Mouse (Mus musculus): ENCODE results near the gene Olfr1370. TPM values are rescaled to one million over a fixed set of nuclear protein-coding genes. Genes with fewer than 3 reads are reported as not detected.
"Not testable (repeated sequence)": the region's sequence is repeated elsewhere in the genome, so short reads cannot be mapped to it uniquely, and the experiment has no call there.

Olfr1370 gene
- polyA plus RNA-seq (2015; fragmentation: Nextera tagmentation; extraction: Ambion mirVana), result not detected in 2 replicates

- H3K27ac ChIP-seq, result no peak within 1 kb of the TSS
- H3K36me3 ChIP-seq, result no peaks in the 10 kb centered on the region
- no peak for ATAC-seq (ENCODE audit: low FRiP score, low read depth)
Observed at GRCm38 (mm10) chr13:21074847-21075246, at the start of gene Olfr1370. Gene Olfr1370 (minus strand): TSS chr13:21074947.

GRCm38 (mm10) chr13:21114121-21114520 is 39.4 kb upstream of the Olfr1370 start:
- no peak overlapping the region for H3K4me2 ChIP-seq (replicated peaks)
- no peaks in the 10 kb centered on the region for H3K27me3 ChIP-seq
- no peak overlapping the region for H3K4me3 ChIP-seq
- ATAC-seq (ENCODE audit: low FRiP score, low read depth), result no peak
- 82% methylated on average over 4 of the region's 4 CpGs for WGBS
- no peaks in the 10 kb centered on the region for H3K36me3 ChIP-seq
- H3K9ac ChIP-seq, result no peak overlapping the region
- no peaks in the 10 kb centered on the region for H3K4me1 ChIP-seq
- H3K9me3 ChIP-seq, result no peaks in the 10 kb centered on the region
- H3K27ac ChIP-seq, result no peak overlapping the region

More at GRCm38 (mm10) chr13:21074847-21075246, at the start of gene Olfr1370:
- WGBS, result 75% methylated on average over 3 of the region's 3 CpGs
- Histone ChIP-seq H3K9me3 (no peaks in the 10 kb centered on the region), H3K4me1 (no peaks in the 10 kb centered on the region), H3K4me3 (no peak within 1 kb of the TSS), H3K9ac (no peak within 1 kb of the TSS), H3K4me2 (replicated peaks) (no peak within 1 kb of the TSS), H3K27me3 (no peaks in the 10 kb centered on the region)

GRCm38 (mm10) chr13:21111183-21111582 is 36.4 kb upstream of the Olfr1370 start, which contains the start of gene Olfr1369-ps1:
Gene Olfr1369-ps1 (plus strand): TSS chr13:21111483.
- WGBS, result 80% methylated on average over 3 of the region's 3 CpGs
- H3K4me1 ChIP-seq; H3K4me3 ChIP-seq; H3K27ac ChIP-seq; H3K4me2 ChIP-seq (replicated peaks); H3K36me3 ChIP-seq; H3K27me3 ChIP-seq; H3K9ac ChIP-seq; H3K9me3 ChIP-seq; ATAC-seq (ENCODE audit: low FRiP score, low read depth): not testable (repeated sequence)

- Histone ChIP-seq H3K27ac (no peak overlapping the region), H3K27me3 (no peaks in the 10 kb centered on the region), H3K4me3 (no peak overlapping the region), H3K4me2 (replicated peaks) (no peak overlapping the region), H3K4me1 (no peaks in the 10 kb centered on the region), H3K9ac (no peak overlapping the region), H3K36me3 (no peaks in the 10 kb centered on the region), H3K9me3 (no peaks in the 10 kb centered on the region)
- ATAC-seq (ENCODE audit: low FRiP score, low read depth), result no peak
- WGBS, result 91% methylated on average over 6 of the region's 6 CpGs
Observed at GRCm38 (mm10) chr13:21110441-21110840, 35.7 kb upstream of the Olfr1370 start.

GRCm38 (mm10) chr13:21109759-21110158 is 35.0 kb upstream of the Olfr1370 start:
- Histone ChIP-seq H3K4me1 (no peaks in the 10 kb centered on the region), H3K36me3 (no peaks in the 10 kb centered on the region), H3K27ac (no peak overlapping the region), H3K9ac (no peak overlapping the region), H3K27me3 (no peaks in the 10 kb centered on the region), H3K4me2 (replicated peaks) (no peak overlapping the region), H3K9me3 (no peaks in the 10 kb centered on the region), H3K4me3 (no peak overlapping the region)
- ATAC-seq (ENCODE audit: low FRiP score, low read depth), result 0 out of 2 replicates have a peak, but pooled peaks have one; percentile 15
- 98% methylated on average over 3 of the region's 3 CpGs for WGBS

GRCm38 (mm10) chr13:21082686-21083085 is 7.9 kb upstream of the Olfr1370 start:
- Histone ChIP-seq H3K27ac (no peak overlapping the region), H3K9me3 (no peaks in the 10 kb centered on the region), H3K4me3 (no peak overlapping the region), H3K4me2 (replicated peaks) (no peak overlapping the region), H3K9ac (no peak overlapping the region), H3K36me3 (no peaks in the 10 kb centered on the region), H3K27me3 (no peaks in the 10 kb centered on the region), H3K4me1 (no peaks in the 10 kb centered on the region)
- WGBS, result 72% methylated on average over 2 of the region's 2 CpGs
- ATAC-seq (ENCODE audit: low FRiP score, low read depth), result no peak

- Histone ChIP-seq H3K27me3 (no peaks in the 10 kb centered on the region), H3K4me2 (replicated peaks) (no peak overlapping the region), H3K36me3 (no peaks in the 10 kb centered on the region), H3K9ac (no peak overlapping the region), H3K4me1 (no peaks in the 10 kb centered on the region), H3K4me3 (no peak overlapping the region), H3K27ac (no peak overlapping the region), H3K9me3 (no peaks in the 10 kb centered on the region)
- no peak for ATAC-seq (ENCODE audit: low FRiP score, low read depth)
- 85% methylated on average over 2 of the region's 2 CpGs for WGBS
Observed at GRCm38 (mm10) chr13:21066021-21066420, 8.7 kb downstream of the Olfr1370 start.

- Histone ChIP-seq H3K9me3 (no peaks in the 10 kb centered on the region), H3K4me2 (replicated peaks) (no peak overlapping the region), H3K27me3 (no peaks in the 10 kb centered on the region), H3K4me1 (no peaks in the 10 kb centered on the region), H3K4me3 (no peak overlapping the region), H3K36me3 (no peaks in the 10 kb centered on the region), H3K9ac (no peak overlapping the region), H3K27ac (no peak overlapping the region)
- no peak for ATAC-seq (ENCODE audit: low FRiP score, low read depth)
- 52% methylated on average over 1 of the region's 1 CpGs for WGBS
Observed at GRCm38 (mm10) chr13:21050118-21050517, 24.6 kb downstream of the Olfr1370 start.

GRCm38 (mm10) chr13:21040589-21041199 is 34.1 kb downstream of the Olfr1370 start:
- H3K27ac ChIP-seq, result no peak overlapping the region
- no peak overlapping the region for H3K9ac ChIP-seq
- no peaks in the 10 kb centered on the region for H3K27me3 ChIP-seq
- WGBS, result 82% methylated on average over 2 of the region's 2 CpGs
- no peaks in the 10 kb centered on the region for H3K36me3 ChIP-seq
- H3K4me2 ChIP-seq (replicated peaks), result no peak overlapping the region
- H3K9me3 ChIP-seq, result no peaks in the 10 kb centered on the region
- no peak for ATAC-seq (ENCODE audit: low FRiP score, low read depth)
- no peak overlapping the region for H3K4me3 ChIP-seq
- no peaks in the 10 kb centered on the region for H3K4me1 ChIP-seq

- no peak overlapping the region for H3K27ac ChIP-seq
- no peaks in the 10 kb centered on the region for H3K9me3 ChIP-seq
- H3K4me1 ChIP-seq, result no peaks in the 10 kb centered on the region
- no peak for ATAC-seq (ENCODE audit: low FRiP score, low read depth)
- no peak overlapping the region for H3K4me2 ChIP-seq (replicated peaks)
- no peak overlapping the region for H3K9ac ChIP-seq
- 0 out of 2 replicates have a peak, but pooled peaks cover 4% of the 10 kb centered on the region for H3K27me3 ChIP-seq
- no peaks in the 10 kb centered on the region for H3K36me3 ChIP-seq
- no peak overlapping the region for H3K4me3 ChIP-seq
Observed at GRCm38 (mm10) chr13:21035981-21036380, 38.8 kb downstream of the Olfr1370 start.

GRCm38 (mm10) chr13:21035011-21035410 is 39.7 kb downstream of the Olfr1370 start:
- Histone ChIP-seq H3K4me3 (no peak overlapping the region), H3K36me3 (no peaks in the 10 kb centered on the region), H3K4me1 (no peaks in the 10 kb centered on the region), H3K9me3 (no peaks in the 10 kb centered on the region), H3K27ac (no peak overlapping the region), H3K9ac (no peak overlapping the region), H3K4me2 (replicated peaks) (no peak overlapping the region), H3K27me3 (0 out of 2 replicates have a peak, but pooled peaks cover 4% of the 10 kb centered on the region)
- ATAC-seq (ENCODE audit: low FRiP score, low read depth), result no peak
- 79% methylated on average over 3 of the region's 3 CpGs for WGBS

GRCm38 (mm10) chr13:21033176-21033575 is 41.6 kb downstream of the Olfr1370 start:
- H3K27ac ChIP-seq, result no peak overlapping the region
- H3K4me3 ChIP-seq, result no peak overlapping the region
- ATAC-seq (ENCODE audit: low FRiP score, low read depth), result no peak
- H3K9me3 ChIP-seq, result no peaks in the 10 kb centered on the region
- no peak overlapping the region for H3K4me2 ChIP-seq (replicated peaks)
- no peak overlapping the region for H3K9ac ChIP-seq
- WGBS, result 56% methylated on average over 3 of the region's 3 CpGs
- H3K27me3 ChIP-seq, result 0 out of 2 replicates have a peak, but pooled peaks cover 4% of the 10 kb centered on the region
- H3K4me1 ChIP-seq, result no peaks in the 10 kb centered on the region
- no peaks in the 10 kb centered on the region for H3K36me3 ChIP-seq

GRCm38 (mm10) chr13:21024831-21025230 is 49.9 kb downstream of the Olfr1370 start:
- no peaks in the 10 kb centered on the region for H3K9me3 ChIP-seq
- H3K36me3 ChIP-seq, result no peaks in the 10 kb centered on the region
- no peak for ATAC-seq (ENCODE audit: low FRiP score, low read depth)
- H3K4me3 ChIP-seq, result no peak overlapping the region
- H3K4me2 ChIP-seq (replicated peaks), result no peak overlapping the region
- no peak overlapping the region for H3K27ac ChIP-seq
- no peaks in the 10 kb centered on the region for H3K27me3 ChIP-seq
- WGBS, result 80% methylated on average over 5 of the region's 5 CpGs
- H3K9ac ChIP-seq, result no peak overlapping the region
- H3K4me1 ChIP-seq, result no peaks in the 10 kb centered on the region

All from limb, embryonic 13.5 days (tissue).